Mouse (Mus musculus): ENCODE results near the gene Notch2. TPM values are rescaled to one million over a fixed set of nuclear protein-coding genes. Genes with fewer than 3 reads are reported as not detected.

Notch2 gene
- polyA plus RNA-seq, 1 experiment from 2014 or later = 10.6 TPM

- H3K27ac ChIP-seq (replicated peaks) = no peak overlapping the region
- ATAC-seq (ENCODE audit: low FRiP score, low TSS enrichment) (no peak), DNase-seq (ENCODE audit: low spot score) (no peak)
- H3K36me3 ChIP-seq (ENCODE audit: control insufficient read depth, insufficient read depth, low read length) = no peaks in the 10 kb centered on the region
- no peak overlapping the region for H3K4me3 ChIP-seq (ENCODE audit: low read depth, low read length)
- WGBS = 60% methylated on average over 4 of the region's 4 CpGs
- no peak for TF ChIP-seq EP300 (optimal IDR thresholded peaks at IDR 0.05)
- no peak for TF ChIP-seq CTCF (IDR thresholded peaks at IDR 0.05; ENCODE audit: low read depth)
- H3K9me3 ChIP-seq (ENCODE audit: control insufficient read depth, low read length) = no peaks in the 10 kb centered on the region
- H3K27me3 ChIP-seq (ENCODE audit: control insufficient read depth, insufficient read depth, low read length) = no peaks in the 10 kb centered on the region
- no peak overlapping the region for H3K9ac ChIP-seq (ENCODE audit: low read length)
- no peak overlapping the region for H3K4me2 ChIP-seq (replicated peaks; ENCODE audit: low read depth)
- peaks cover 25% of the 10 kb centered on the region for H3K4me1 ChIP-seq (replicated peaks; ENCODE audit: control insufficient read depth, insufficient read depth)
Measured at GRCm38 (mm10) chr3:98028072-98028471, 14.7 kb downstream of the Notch2 start.

- no peak overlapping the region for H3K9ac ChIP-seq (ENCODE audit: low read length)
- ATAC-seq (ENCODE audit: low FRiP score, low TSS enrichment) (no peak), DNase-seq (ENCODE audit: low spot score) (no peak)
- H3K27me3 ChIP-seq (ENCODE audit: control insufficient read depth, insufficient read depth, low read length) = no peaks in the 10 kb centered on the region
- no peak overlapping the region for H3K4me2 ChIP-seq (replicated peaks; ENCODE audit: low read depth)
- no peak overlapping the region for H3K27ac ChIP-seq (replicated peaks)
- H3K36me3 ChIP-seq (ENCODE audit: control insufficient read depth, insufficient read depth, low read length) = no peaks in the 10 kb centered on the region
- no peaks in the 10 kb centered on the region for H3K9me3 ChIP-seq (ENCODE audit: control insufficient read depth, low read length)
- TF ChIP-seq CTCF (IDR thresholded peaks at IDR 0.05; ENCODE audit: low read depth) (no peak), EP300 (optimal IDR thresholded peaks at IDR 0.05) (no peak)
- 61% methylated on average over 10 of the region's 10 CpGs for WGBS
- H3K4me1 ChIP-seq (replicated peaks; ENCODE audit: control insufficient read depth, insufficient read depth) = peaks cover 22% of the 10 kb centered on the region
- H3K4me3 ChIP-seq (ENCODE audit: low read depth, low read length) = no peak overlapping the region
Measured at GRCm38 (mm10) chr3:98028936-98029335, 15.6 kb downstream of the Notch2 start.

- no peak overlapping the region for H3K27ac ChIP-seq (replicated peaks)
- ATAC-seq (ENCODE audit: low FRiP score, low TSS enrichment) (peak; percentile 92), DNase-seq (ENCODE audit: low spot score) (peak; percentile 59)
- peaks cover 22% of the 10 kb centered on the region for H3K4me1 ChIP-seq (replicated peaks; ENCODE audit: control insufficient read depth, insufficient read depth)
- 49% methylated on average over 7 of the region's 7 CpGs for WGBS
- no peak overlapping the region for H3K4me3 ChIP-seq (ENCODE audit: low read depth, low read length)
- H3K36me3 ChIP-seq (ENCODE audit: control insufficient read depth, insufficient read depth, low read length) = no peaks in the 10 kb centered on the region
- TF ChIP-seq EP300 (optimal IDR thresholded peaks at IDR 0.05) (no peak), CTCF (IDR thresholded peaks at IDR 0.05; ENCODE audit: low read depth) (no peak; the same call in 1 of the 2 replicates)
- no peaks in the 10 kb centered on the region for H3K9me3 ChIP-seq (ENCODE audit: control insufficient read depth, low read length)
- no peak overlapping the region for H3K9ac ChIP-seq (ENCODE audit: low read length)
- no peaks in the 10 kb centered on the region for H3K27me3 ChIP-seq (ENCODE audit: control insufficient read depth, insufficient read depth, low read length)
- H3K4me2 ChIP-seq (replicated peaks; ENCODE audit: low read depth) = no peak overlapping the region
Measured at GRCm38 (mm10) chr3:98031104-98031503, 17.8 kb downstream of the Notch2 start.

DNA sequence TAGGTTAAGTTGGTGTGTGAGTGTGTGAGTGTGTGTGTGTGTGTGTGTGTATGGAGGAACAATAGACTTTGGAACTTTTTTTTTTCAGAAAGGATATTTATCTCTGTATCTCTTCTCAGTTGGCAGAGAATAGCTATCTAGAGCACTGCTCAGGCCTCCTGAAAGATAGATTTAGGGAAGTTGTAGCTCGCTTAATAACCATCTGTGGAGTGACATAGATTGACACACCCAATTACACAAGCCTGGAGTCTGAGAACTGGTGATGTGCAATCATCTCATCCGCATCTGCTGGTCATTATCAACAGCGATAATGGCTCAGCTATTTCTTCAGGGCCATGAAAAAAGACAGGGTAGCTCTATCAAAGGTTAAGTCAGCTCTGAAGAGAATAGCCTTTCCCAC, 18.9 kb downstream of the Notch2 start:
- H3K4me1 ChIP-seq (replicated peaks; ENCODE audit: control insufficient read depth, insufficient read depth) = peaks cover 20% of the 10 kb centered on the region
- H3K27me3 ChIP-seq (ENCODE audit: control insufficient read depth, insufficient read depth, low read length) = no peaks in the 10 kb centered on the region
- no peak overlapping the region for H3K4me3 ChIP-seq (ENCODE audit: low read depth, low read length)
- DNase-seq (ENCODE audit: low spot score) (no peak), ATAC-seq (ENCODE audit: low FRiP score, low TSS enrichment) (no peak)
- TF ChIP-seq EP300 (optimal IDR thresholded peaks at IDR 0.05) (no peak), CTCF (IDR thresholded peaks at IDR 0.05; ENCODE audit: low read depth) (no peak)
- no peak overlapping the region for H3K4me2 ChIP-seq (replicated peaks; ENCODE audit: low read depth)
- H3K36me3 ChIP-seq (ENCODE audit: control insufficient read depth, insufficient read depth, low read length) = no peaks in the 10 kb centered on the region
- H3K9ac ChIP-seq (ENCODE audit: low read length) = no peak overlapping the region
- no peaks in the 10 kb centered on the region for H3K9me3 ChIP-seq (ENCODE audit: control insufficient read depth, low read length)
- no peak overlapping the region for H3K27ac ChIP-seq (replicated peaks)
- 81% methylated on average over 3 of the region's 3 CpGs for WGBS

DNA sequence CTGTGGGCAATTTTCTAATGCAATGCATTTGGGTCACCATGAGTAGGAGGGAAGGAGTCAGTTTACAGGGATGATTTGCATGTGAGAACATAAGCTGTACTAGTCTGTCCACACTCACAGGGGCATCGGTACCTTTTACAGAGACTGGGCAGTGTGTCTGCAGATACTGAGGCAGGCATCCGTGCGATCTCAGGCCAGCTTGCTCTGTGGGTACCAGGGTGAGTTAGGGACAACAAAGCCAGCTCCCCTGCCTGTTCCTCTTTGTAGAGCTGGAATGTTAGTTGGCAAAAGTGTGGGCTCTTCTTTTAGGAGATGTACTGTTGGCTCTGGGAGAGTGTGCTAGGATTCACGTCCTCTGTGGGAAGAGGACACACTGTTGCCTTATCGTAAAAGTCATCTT, 19.6 kb downstream of the Notch2 start:
- no peak overlapping the region for H3K27ac ChIP-seq (replicated peaks)
- no peak overlapping the region for H3K4me2 ChIP-seq (replicated peaks; ENCODE audit: low read depth)
- H3K27me3 ChIP-seq (ENCODE audit: control insufficient read depth, insufficient read depth, low read length) = no peaks in the 10 kb centered on the region
- no peak overlapping the region for H3K4me3 ChIP-seq (ENCODE audit: low read depth, low read length)
- ATAC-seq (ENCODE audit: low FRiP score, low TSS enrichment) (no peak), DNase-seq (ENCODE audit: low spot score) (no peak)
- 68% methylated on average over 5 of the region's 5 CpGs for WGBS
- peaks cover 20% of the 10 kb centered on the region for H3K4me1 ChIP-seq (replicated peaks; ENCODE audit: control insufficient read depth, insufficient read depth)
- H3K36me3 ChIP-seq (ENCODE audit: control insufficient read depth, insufficient read depth, low read length) = no peaks in the 10 kb centered on the region
- no peak for TF ChIP-seq CTCF (IDR thresholded peaks at IDR 0.05; ENCODE audit: low read depth)
- TF ChIP-seq EP300 (optimal IDR thresholded peaks at IDR 0.05) = no peak
- H3K9ac ChIP-seq (ENCODE audit: low read length) = no peak overlapping the region
- no peaks in the 10 kb centered on the region for H3K9me3 ChIP-seq (ENCODE audit: control insufficient read depth, low read length)

DNA sequence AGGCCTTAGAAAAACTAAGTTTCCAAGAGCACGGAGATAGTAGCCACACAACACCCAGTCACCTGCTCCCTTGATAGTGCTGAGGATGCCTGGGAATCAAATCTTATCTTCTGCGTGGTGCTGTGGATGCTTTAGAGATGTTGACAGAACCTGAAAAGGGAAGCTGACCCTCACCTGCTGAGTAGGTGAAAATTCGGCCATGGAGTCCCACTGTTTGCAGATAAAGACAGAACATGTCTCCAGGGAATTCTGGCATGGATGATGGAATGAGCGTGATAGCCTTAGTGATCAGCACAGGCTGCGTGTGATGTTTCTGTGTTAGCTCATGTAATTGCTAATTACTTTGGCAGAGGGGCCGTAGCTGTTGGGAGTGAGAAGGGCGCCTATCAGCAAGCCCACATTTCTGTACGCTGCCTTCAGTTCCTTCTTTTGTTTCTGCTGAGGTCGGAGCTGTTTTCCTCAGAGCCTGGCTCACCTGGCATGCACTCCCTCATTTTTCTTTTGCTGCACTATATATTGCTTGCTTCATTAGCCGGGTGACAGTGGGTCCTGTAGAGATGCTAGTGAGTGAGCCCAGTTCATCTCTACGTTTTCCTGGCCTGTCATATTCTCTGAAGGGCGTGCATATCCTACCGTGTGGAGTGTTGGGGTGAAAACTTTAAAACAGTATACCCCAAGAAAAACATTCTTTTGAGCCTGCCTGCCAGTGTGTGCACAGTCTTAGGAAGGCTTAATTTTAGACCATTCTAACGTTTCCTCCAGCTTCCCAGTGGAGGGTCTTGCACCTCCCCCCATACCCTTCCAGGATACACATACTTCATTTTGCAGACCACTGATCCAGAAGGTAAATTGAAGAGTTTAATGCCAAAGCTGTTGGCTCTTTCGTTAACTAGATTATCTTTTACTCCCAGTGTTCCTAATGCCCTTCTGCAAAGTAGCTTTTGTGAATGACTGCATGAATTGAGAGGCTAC, 21.6 kb downstream of the Notch2 start:
- 54% methylated on average over 15 of the region's 15 CpGs for WGBS
- DNase-seq (ENCODE audit: low spot score) (no peak), ATAC-seq (ENCODE audit: low FRiP score, low TSS enrichment) (no peak)
- H3K4me1 ChIP-seq (replicated peaks; ENCODE audit: control insufficient read depth, insufficient read depth) = peaks cover 14% of the 10 kb centered on the region
- H3K36me3 ChIP-seq (ENCODE audit: control insufficient read depth, insufficient read depth, low read length) = no peaks in the 10 kb centered on the region
- H3K4me2 ChIP-seq (replicated peaks; ENCODE audit: low read depth) = no peak overlapping the region
- H3K4me3 ChIP-seq (ENCODE audit: low read depth, low read length) = no peak overlapping the region
- no peaks in the 10 kb centered on the region for H3K27me3 ChIP-seq (ENCODE audit: control insufficient read depth, insufficient read depth, low read length)
- no peak overlapping the region for H3K9ac ChIP-seq (ENCODE audit: low read length)
- no peak overlapping the region for H3K27ac ChIP-seq (replicated peaks)
- H3K9me3 ChIP-seq (ENCODE audit: control insufficient read depth, low read length) = no peaks in the 10 kb centered on the region
- TF ChIP-seq CTCF (IDR thresholded peaks at IDR 0.05; ENCODE audit: low read depth) (no peak), EP300 (optimal IDR thresholded peaks at IDR 0.05) (no peak)

All from stomach, postnatal 0 days (tissue).